Mouse (Mus musculus): ENCODE data around the gene Nr1d1.

DNA sequence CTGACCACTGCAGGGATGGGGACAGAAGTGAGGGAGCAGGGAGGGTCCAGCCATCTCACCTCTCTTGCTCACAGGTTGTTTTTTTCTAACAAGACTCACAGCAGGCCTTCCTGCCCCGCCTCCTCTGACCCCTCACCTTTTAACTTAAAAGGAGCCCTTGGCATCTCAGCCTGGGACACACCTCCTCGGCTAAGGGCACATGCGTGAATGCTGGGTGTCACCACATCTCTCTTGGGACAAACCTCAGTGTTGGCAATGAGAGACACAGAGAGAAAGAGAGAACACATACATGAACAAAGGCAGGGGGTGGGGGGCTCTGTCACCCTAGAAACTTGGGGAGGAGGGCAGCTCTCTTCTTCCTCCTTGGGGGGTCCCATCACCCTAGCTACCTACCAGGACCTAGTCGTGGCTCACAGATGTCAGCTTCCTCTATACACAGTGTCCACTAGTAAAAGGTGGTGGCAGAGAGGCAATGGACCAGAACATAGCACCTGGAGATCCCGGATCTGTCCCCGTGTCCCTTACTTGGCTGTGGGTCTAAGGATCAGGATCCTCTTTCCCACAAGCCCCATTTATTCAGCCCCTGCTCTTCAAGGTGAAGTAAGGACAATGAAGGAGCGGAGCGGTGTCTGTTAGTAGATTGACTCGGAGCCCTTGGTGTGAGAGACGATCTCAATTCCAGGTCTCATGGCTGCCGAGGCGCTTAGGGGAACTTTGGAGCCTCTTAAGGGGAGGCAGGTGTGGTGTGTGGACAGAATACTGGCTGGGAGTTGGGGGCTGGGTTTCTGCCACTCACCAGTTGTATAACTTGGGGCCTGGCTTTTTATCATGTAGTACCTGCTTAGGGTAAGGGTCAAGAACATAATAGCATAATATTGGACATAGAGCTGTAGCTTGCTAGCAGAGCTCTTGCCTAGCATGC lies 28.9 kb downstream of the Nr1d1 start:
- TF ChIP-seq CTCF (IDR thresholded peaks at IDR 0.05; ENCODE audit: low read depth, low read length) (no peak), POLR2A (IDR thresholded peaks at IDR 0.05; ENCODE audit: insufficient read depth, low read length) (no peak), EP300 (IDR thresholded peaks at IDR 0.05; ENCODE audit: insufficient read depth, low read depth, low read length) (peak; percentile 59; the same call in 1 of the 2 replicates)
